Mouse (Mus musculus): ENCODE data around the gene Calm3.

- TF ChIP-seq TCF12 (IDR thresholded peaks at IDR 0.05; ENCODE audit: insufficient read depth, poor library complexity, severe bottlenecking): no peak
- TF ChIP-seq POLR2A (IDR thresholded peaks at IDR 0.05; ENCODE audit: insufficient read length, low read depth): no peak
- TF ChIP-seq MYOD1 (IDR thresholded peaks at IDR 0.05; ENCODE audit: control insufficient read depth in 1 of 3, insufficient read length in 2 of 3, low read depth in 2 of 3): peak; percentile 73 to 76 (median 75)
- no peak for TF ChIP-seq POLR2AphosphoS2 (IDR thresholded peaks at IDR 0.05; ENCODE audit: insufficient read length, low read depth)
- TF ChIP-seq E2F4 (IDR thresholded peaks at IDR 0.05; ENCODE audit: insufficient read depth): no peak
- no peak for TF ChIP-seq USF1 (IDR thresholded peaks at IDR 0.05; ENCODE audit: low read depth)
- TF ChIP-seq TCF3 (IDR thresholded peaks at IDR 0.05; ENCODE audit: insufficient read length, low read depth): no peak
Measured at GRCm38 (mm10) chr7:16956410-16957265, 32.7 kb upstream of the Calm3 start.
